Mouse (Mus musculus): ENCODE measurements around the gene Tubb2b. TPM values are rescaled to one million over a fixed set of nuclear protein-coding genes. Genes with fewer than 3 reads are reported as not detected.

Gene Tubb2b
- total RNA-seq, 2 experiments from 2014 or later = 1.4 TPM; not detected in 1

DNA sequence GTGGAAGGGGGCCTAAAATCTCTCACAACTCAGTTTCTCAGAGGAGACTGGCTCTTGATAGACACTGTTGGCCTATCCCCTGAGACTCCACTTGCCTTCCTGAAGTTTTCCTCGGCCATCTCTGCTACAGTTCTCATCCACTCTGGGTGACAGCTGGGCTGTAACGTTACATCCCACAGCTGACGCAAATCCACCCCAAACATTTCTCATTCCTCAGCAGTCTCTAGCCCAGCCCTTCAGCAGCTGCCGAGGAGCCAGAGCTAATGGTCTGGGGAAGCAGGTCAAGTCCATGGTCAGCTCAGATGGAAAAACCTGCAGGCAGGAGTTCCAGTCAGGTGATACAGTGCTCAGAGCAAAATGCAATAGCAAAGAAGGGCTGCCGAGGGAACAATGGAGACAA is 19.2 kb downstream of the Tubb2b start:
- no peak for ATAC-seq (replicated peaks; ENCODE audit: low FRiP score, poor library complexity, severe bottlenecking)

DNA sequence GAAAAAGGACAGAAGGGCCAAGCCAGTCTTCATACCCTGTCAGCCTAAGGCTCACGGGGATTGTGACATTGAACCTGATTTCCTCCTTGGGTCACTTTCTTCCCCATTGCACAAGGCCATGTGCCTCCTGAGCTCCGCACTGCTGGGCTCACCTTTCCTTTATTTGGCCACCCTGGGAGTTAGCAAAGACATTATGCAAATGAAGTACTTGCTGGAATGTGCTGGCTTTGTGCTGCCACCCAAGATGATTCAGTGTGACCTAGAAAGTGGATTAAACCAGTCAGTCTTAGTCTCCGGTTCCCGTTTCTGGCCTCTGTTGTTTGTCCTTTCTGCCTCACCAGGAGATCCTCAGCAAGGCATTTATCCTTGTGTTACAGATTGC is 20.6 kb downstream of the Tubb2b start:
- ATAC-seq (replicated peaks; ENCODE audit: low FRiP score, poor library complexity, severe bottlenecking) = no peak

DNA sequence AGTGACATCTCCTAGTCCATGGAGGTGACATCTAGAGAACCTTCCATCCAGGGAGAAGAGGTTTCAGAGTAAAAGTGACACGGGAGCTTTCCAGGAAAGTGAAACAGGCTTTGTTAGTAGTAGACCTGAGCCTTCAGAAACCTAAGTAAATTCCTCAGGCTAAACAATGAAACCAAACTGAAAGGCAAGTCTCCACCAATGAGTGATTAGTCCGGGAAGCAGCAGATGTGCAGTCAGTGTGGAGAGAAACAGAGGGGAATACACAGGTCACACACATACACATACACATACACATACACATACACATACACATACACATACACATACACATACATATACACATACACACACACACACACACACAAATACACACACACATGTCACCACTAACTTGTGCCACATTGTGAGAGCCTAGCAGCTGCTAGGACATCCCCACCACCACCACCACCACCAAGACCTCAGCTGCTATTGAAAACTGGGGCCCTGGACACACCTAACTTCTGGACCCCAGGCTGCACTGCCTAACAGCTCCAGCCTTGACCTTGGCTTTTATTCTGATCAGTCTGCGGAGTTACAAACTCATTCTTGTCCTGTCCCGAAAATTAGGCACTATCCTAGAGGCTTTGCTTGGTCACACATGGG is 21.1 kb downstream of the Tubb2b start:
- no peak for ATAC-seq (replicated peaks; ENCODE audit: low FRiP score, poor library complexity, severe bottlenecking)

DNA sequence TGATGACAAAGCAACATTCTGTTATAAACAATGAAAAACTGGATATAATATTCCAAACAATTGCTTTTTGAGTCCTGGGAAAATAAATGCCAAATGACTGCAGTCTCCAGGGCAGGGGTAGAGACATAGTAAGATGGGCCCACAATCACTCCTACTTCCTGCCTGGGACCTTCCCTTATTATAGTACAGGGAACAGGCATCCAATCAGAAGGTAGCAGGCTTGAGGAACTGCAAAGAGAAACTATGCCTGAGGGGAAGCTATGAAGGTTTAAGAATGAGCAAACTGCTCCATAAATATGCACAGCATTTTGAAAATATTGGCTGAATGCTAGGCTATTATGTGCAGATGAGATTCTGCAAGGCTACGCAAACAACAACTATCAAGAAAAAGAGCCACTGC is 23.3 kb downstream of the Tubb2b start:
- no peak for ATAC-seq (replicated peaks; ENCODE audit: low FRiP score, poor library complexity, severe bottlenecking)

DNA sequence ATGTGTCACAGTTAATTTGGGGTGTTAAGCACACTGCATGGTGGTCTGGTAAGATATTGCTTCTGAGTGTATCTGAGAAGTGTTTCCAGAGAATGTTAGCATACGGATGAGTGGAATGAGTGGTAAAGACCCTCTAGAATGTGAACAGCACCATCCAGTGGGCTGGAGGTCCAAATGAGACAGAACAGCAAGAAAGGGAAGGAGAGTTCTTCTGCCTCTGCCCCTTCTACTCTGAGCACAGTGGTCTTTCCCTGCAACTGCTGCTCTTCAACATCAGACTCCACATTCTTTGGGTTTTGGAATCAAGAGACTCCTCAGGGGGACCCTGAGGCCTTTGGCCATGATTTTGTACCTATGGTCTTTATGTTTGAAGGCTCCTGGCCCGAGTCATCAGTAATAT is 24.0 kb downstream of the Tubb2b start:
- ATAC-seq (replicated peaks; ENCODE audit: low FRiP score, poor library complexity, severe bottlenecking) = no peak

DNA sequence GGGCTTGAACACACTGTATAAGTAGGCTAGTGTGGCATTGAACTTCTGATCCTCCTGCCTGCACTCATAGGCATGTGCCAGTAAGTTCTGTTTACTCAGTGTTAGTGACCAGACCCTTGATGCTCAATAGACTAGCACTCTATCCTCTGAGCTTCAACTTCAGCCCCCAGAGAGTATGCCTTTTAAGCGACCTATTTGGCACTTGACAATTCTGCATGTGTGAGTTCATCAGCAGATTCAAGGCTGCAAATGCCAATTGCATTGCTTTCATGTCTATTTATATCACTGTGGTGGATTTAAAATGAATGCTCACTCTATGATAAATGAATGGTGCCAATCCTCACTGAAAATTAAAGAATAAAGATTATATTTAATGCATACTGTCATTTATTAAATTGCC is 24.9 kb downstream of the Tubb2b start:
- ATAC-seq (replicated peaks; ENCODE audit: low FRiP score, poor library complexity, severe bottlenecking) = no peak

DNA sequence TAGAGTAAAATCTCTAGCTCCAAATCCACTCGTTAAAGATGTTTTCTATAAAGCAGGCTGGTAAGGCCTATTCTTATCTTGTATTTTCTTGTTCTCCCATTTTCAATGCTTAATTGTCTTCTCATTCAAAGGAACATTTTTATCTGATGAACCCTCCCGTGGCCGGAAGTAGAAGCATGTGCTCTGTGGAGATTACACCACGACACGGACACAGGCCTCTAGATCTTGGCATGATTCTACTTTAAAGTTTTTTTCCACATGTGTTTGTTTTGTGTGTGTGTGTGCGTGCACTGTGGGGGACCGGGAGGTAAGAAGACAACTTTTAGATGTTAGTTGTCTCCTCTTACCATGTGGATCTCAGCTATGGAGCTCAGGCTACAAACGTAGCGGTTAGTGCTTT is 28.4 kb downstream of the Tubb2b start:
- ATAC-seq (replicated peaks; ENCODE audit: low FRiP score, poor library complexity, severe bottlenecking) = no peak

DNA sequence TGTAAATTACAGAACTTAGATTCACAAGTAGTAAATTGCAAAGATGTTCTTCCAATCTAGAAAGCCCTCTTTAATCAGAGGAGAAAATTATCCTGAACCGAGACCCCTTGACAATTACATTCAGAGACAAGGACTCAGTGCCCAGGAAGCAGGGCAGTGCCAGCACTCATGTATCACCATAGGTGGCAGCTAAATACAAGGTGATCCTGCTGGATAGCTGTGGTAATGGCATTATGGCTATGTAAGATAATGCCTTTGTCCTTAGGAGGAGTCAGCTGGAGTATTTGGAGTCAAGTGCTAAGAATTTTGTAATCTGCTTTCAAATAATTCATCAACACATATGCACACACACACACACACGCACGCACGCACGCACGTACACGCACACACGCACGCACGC is 29.0 kb downstream of the Tubb2b start:
- peak; percentile 78 for ATAC-seq (replicated peaks; ENCODE audit: low FRiP score, poor library complexity, severe bottlenecking)

DNA sequence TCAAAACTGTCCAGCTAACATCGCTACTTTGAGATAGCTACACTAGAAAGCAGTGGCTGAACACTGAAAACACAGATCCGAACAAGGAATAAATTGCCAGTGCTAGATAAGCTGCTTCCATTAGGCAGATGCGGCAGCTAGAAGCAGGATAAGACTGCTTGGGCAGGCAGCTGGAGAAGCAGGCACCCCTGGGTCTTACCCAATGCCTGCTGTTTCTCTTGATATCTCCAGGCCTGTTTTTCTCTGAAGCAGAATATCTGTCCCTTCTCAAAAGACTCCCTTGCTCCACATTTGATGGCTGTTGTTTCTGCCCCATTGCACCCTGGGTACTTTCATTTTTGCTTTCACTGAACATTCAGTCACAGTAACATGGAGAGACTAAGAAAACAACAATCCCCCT is 29.5 kb downstream of the Tubb2b start:
- ATAC-seq (replicated peaks; ENCODE audit: low FRiP score, poor library complexity, severe bottlenecking) = peak; percentile 86

DNA sequence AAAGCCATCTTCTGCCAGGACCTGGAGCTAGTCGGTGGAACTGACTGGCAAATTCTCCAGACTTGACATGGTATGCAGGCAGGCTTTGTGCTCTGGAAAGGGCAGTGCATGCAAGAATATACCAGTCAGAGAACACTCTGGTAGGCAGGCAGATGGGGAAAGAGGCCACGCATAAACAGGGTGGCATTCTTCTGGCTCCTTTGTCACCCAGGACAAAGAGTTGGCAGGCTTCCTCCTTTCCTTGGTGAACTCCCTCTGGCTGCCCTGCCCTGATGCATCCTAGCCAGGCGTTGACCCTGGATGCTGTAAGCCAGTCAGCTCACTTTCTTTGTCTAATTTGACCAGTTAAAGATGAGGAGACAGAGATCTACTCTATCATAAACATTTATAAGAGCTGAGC is 33.2 kb downstream of the Tubb2b start:
- no peak for ATAC-seq (replicated peaks; ENCODE audit: low FRiP score, poor library complexity, severe bottlenecking)

DNA sequence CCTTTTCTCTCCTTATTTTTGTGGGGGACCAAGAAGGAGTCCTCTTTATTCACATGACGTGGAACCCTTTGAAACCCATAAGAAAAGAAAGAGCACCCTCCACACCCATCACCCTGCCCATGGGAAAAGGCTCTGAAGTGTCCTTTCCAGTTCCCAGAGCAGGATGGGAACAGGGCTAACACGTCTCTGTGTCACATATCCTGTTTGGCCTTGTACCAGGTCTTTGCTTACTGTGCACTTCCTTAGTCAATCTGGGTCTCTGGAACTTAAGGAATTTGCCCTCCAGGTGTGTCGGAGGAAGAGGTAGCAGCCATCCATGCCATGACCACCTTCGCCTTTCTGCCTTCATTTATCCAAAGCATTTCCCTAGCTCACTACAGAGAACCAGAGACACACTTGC is 33.8 kb downstream of the Tubb2b start:
- no peak for ATAC-seq (replicated peaks; ENCODE audit: low FRiP score, poor library complexity, severe bottlenecking)

DNA sequence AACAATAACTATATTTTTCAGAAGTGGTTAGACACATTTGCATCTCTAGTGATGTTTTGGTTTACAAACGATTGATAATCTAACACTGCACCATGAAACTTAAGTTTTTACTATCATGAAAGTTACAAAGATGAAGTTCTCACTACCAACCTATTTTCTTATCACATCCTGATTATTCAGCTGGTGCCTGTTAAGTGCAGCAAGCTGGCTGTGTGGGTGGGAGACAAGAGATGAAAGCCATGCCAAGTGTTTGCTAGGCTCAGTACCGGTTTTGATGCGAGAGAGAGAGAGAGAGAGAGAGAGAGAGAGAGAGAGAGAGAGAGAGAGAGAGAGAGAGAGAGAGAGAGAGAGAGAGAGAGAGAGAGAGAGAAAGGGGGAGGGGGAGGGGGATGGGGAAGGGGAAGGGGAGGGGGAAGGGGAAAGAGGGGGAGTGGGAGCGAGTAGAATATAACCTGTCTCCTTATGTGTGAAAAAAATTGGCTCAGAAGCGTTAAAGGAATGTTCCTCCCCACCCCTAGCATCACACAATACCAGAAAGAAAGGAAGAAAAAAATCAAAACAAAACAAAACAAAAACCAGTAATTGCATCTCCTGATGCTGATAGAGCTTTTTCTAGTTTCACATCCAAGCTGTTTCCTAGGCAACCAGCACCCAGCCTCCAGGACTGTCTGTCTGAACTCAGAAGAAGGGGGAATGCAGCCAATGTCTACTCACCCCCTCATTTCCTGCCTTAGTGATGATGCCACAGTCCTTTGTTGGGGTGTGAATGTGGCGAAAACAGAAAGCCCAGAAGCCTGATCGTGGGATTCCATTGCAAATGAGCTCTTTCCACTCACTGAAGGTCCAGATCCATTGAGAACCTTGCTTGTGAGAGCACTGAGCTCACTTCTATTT is 34.5 kb downstream of the Tubb2b start:
- ATAC-seq (replicated peaks; ENCODE audit: low FRiP score, poor library complexity, severe bottlenecking) = no peak

DNA sequence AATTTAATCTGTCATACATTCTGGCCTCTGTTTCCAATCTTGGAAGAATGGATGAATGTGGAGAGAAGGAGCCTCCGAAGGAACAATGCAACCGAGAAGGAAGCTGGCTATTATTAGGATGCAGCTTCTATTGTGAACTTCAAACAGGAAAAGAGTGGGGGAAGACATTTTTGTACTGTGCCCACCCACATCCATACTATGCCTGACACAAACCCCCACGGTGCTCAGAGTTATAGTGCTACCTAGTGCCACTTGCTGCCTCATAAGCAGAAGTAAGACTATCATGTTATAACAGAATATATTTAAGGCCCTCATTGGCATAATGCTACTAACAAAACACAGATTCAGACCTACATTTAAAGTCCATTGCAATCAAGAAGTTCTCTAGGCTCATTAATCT is 40.9 kb downstream of the Tubb2b start:
- no peak for ATAC-seq (replicated peaks; ENCODE audit: low FRiP score, poor library complexity, severe bottlenecking)

DNA sequence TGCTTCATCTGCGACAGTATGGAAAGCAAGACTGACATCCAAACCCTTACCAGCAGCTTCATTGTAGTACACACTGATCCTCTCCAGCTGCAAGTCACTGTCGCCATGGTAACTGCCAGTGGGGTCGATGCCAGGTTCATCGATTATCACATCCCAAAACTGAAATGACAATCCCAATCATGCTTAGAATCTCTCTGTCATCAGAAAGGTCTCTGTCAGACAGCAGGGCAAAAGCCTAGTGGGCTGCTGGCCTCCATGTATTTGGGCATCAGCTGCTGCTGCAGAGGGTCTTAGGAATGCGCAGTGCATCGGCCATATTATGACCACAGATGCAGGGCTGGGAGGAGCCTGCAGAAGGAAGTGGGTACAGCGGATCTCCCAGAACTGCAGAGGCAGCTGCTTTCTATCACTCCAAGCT is 41.4 kb downstream of the Tubb2b start:
- no peak for ATAC-seq (replicated peaks; ENCODE audit: low FRiP score, poor library complexity, severe bottlenecking)

DNA sequence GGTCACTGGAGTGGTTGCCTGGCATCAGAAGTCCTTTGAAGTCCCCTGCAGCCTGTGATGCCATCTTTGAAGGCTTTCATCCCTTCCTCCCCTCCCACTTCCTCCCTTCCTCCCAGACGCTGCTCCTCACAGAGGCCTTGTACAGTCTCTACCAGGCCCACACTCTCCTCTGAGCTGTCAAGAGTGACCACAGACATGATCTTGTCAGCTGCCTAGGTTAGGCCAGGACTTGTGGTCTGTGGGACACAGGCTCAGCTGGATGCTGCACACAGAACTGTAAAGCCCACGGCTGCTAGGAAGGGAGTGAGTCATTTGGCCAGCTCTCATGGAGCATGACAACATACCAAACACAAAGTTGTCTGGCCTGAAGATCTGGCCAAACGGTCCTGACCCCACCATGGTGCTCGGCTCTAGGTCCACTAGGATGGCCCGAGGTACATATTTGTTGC is 42.0 kb downstream of the Tubb2b start:
- peak; percentile 63; the same call in 1 of the 2 replicates for ATAC-seq (replicated peaks; ENCODE audit: low FRiP score, poor library complexity, severe bottlenecking)

DNA sequence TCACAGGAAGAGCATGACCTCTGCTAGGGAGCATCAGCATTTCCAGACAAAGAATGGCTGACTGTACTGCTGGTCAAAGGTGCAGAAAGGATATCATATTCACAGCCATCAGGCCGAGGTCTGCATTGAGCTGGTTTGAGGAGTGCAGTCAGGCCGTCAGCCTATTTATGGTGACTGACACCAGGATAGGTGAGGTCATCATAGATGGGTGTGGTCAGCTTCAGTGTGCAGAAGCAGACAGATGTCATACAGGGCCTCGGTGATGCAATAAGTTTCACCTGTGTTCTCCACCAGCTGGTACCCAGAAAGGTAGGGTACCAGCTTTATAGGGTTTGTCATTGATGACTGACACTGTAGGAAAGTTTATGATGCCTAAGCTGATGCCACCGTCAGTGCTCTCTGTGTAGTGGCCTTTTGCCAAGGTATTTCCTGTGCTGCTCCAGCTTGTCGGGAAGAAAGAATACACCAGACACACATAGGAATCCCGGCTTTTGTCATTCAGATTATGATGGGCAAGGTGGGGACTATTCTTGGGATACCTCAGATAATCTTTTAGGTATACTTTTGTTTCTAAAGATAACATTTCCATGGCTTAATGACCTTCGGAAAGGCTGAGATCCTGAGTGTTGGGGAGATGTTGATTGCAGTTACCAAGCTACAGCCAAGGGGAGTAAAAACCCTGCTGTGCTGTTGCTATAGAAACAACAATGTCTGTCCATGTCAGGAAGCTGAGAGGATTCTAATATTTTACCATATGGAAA is 43.0 kb downstream of the Tubb2b start:
- 0 out of 2 replicates have a peak, but pooled peaks have one; percentile 52 for ATAC-seq (replicated peaks; ENCODE audit: low FRiP score, poor library complexity, severe bottlenecking)

DNA sequence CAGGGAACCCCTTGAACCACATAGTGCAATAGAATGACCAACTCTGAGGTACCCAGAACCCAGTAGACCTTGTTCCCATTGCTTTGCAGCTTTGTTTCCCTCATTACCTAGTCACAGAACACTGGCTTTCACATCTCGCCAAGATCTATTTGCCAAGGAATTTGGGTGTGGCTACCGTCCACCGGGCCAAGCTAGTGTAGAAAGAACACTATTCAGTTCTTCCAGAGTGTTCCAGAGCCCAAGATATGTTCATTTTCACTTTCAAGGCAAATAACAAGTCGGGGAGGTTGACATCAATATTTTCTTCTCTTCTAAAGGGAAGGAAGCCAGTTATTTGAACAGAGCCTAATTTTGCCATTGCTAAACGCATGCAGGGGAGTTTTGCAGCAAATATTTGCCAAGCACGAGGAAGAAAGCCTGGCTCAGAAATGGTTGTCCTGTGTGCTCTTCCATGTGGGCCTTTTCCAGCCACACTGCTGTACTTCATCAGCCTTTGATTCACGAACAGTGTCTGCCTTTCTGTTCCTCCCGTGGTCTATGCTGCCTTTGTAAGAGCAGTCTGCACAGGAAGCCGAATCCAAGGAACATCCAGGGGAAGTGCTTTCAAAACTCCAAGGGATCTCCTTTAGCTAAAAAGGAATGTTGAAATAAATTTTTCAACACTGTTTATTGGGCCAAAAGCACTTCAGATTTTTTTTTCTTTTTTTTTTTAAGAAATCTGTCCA is 46.1 kb downstream of the Tubb2b start:
- ATAC-seq (replicated peaks; ENCODE audit: low FRiP score, poor library complexity, severe bottlenecking) = no peak

DNA sequence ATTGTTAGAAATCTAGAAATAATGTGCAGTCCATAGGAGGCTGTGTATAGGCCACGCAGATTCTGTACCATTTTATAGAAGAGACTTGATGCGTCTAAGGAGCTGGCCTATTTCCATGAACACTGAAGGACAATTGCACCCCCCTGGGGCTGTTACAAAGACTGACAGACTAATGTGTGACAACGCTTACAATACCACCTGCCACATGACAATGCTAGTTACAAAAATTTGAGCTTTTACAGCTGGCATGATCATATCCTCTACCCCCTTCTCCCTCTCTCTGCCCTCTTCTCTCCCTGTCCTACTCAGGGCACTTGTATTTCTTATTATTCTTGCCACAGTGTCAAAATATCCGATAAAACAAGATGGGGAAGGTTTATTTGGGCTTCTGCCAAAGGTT is 48.3 kb downstream of the Tubb2b start:
- no peak for ATAC-seq (replicated peaks; ENCODE audit: low FRiP score, poor library complexity, severe bottlenecking)

DNA sequence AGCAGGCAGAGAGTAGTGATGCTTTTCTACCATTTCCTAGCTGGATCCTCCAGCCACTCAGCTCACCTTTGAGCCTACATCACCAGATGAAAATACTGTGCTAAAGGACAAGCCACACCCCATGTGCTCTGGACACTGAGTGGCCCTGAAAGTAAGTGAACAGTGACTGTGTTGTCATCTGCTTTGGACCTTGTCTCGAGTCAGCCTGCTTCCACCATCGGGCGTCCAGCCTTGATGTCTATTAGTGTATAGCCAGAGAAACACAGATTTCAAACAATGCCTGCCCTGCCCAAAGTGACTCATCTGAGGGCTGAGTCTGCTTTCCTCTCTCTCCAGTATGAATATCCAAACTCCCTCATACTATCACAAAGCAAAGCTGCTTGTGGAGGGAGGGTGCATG is 50.5 kb downstream of the Tubb2b start:
- ATAC-seq (replicated peaks; ENCODE audit: low FRiP score, poor library complexity, severe bottlenecking) = no peak
